Mouse (Mus musculus) left cerebral cortex, adult 2 months (tissue): ENCODE measurements around the gene Coq8b. TPM values are rescaled to one million over a fixed set of nuclear protein-coding genes. Genes with fewer than 3 reads are reported as not detected.
A peak's percentile ranks its signal among the peaks of the same experiment; 100 is the strongest.

Experiments used
- DNase-seq, 2 experiments: peaks; one replicate each; pipeline ENCODE4 v3.0.0; 2021 to 2022; ENCODE audit warnings: low spot score in 2 of 2, mixed read lengths in 1 of 2; ENCODE audit errors: extremely low spot score in 1 of 2
- H3K27ac ChIP-seq: fragments of 200-600 bp; 2 replicates; pipeline ENCODE4 v1.8.1; 2022
- H3K4me3 ChIP-seq: fragments of 200-600 bp; 2 replicates; pipeline ENCODE4 v1.8.1; 2022
- CTCF ChIP-seq: fragments of 200-600 bp; IDR thresholded peaks from 2 replicates; pipeline ENCODE4 v1.8.1; 2022; ENCODE audit warnings: antibody characterized with exemption, mild to moderate bottlenecking, moderate library complexity
- intact Hi-C: fragments of 180-260 bp; cut with DNase I; formaldehyde crosslinking; loops from one replicate; pipeline ENCODE4 v1.15.1; 2025
- total RNA-seq, 2 experiments: library from RNA; stranded (reverse); gene quantifications; 2 replicates each; pipeline ENCODE4 v1.2.3; 2021

Coq8b gene
- total RNA-seq, 2 experiments from 2014 or later: 35.4 to 36.2 TPM

DNA sequence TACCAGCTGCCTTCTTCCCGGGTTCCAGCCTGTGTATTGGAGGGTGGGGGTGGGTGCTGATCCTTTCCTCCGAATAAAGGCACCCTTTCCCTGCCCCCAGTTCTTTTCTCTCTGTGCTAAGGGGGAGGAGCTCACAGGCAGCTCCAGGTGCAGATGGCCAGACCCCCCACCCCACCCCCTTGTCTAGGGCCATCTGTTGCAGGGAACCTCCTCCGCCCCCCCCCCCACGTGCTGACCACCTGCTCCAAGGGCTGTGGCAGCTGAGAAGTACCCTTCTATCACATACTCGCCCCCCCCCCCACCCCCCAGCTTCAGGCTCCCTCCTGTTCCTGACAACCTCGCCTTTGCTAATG is 25.0 kb downstream of the Coq8b start:
- TF ChIP-seq CTCF: no peak
- Histone ChIP-seq H3K4me3 (peak overlapping the region; percentile 87), H3K27ac (peak overlapping the region; percentile 88)
- intact Hi-C loops: loop anchor here (1.0 kb wide), 2 partner anchors 26 to 30 kb away; partner anchors contain the start of gene Itpkc
- DNase-seq: no peak

DNA sequence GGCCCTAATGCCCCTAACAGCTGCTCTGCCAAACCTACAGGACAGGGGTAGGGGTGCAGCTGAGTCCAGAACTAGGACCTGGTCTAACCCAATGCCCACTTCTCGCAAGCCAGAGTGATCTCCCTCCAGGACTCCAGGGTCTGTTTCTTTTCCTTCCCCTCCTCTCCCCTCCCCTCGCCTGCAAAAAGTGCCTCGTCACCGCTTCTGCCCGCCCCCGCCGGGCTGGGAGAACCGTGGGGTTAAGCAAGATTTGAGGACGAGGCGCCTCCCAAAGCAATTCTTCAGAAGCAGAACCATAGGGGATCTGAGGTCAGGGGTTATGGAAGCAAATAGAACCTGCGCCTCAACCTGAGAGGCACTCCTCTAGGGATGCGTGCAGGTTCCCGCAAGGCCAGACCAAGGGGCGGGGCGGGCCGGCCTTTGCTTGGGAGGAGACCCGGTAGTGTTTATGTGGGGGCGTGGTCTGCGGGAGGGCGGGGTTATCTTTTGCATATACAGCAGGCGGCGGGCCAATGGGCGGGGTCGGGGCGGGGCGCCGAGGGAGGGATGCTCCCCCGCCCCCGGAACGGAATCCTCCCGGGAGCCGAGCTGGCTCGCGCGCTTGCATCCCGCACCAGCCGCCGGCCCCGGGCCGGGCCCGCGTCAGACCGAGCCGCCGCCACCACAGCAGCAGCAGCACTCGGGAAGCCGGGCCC is 25.5 kb downstream of the Coq8b start, which contains the start of gene Numbl:
Numbl (plus strand) TSS at position 229 of the 695 bp plus-strand sequence.
- TF ChIP-seq CTCF: no peak
- H3K27ac ChIP-seq: peak within 1 kb of the TSS; percentile 88
- intact Hi-C loops: loop anchor here (1.0 kb wide), 1 partner anchor 30 kb away; the partner anchor contains the start of gene Itpkc
- peak within 1 kb of the TSS; percentile 87 for H3K4me3 ChIP-seq
- peak; percentile 86 to 90 for DNase-seq

DNA sequence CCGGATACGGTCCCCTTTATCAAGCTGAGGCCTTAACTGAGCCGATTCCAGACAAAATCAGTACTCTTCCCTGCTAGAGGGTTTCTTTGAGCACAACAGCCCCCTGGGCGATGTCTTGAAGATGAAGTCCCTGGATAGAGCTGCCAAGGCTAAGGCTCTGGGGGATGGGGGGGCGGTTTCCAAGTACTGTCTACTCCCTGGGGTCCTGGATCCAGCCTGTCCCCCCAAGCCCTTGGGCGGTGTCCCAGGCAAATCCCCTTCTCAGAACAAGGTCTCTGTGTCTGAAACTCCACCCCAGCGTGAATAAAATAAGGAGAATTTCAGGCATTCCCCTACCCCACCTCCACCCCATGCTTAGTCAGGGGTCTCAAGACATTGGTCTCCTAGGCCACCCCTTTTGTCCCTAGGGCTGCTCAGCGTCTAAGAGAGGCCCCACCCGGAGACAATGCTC is 26.5 kb downstream of the Coq8b start:
- no peak for TF ChIP-seq CTCF
- intact Hi-C loops: no loop called here
- Histone ChIP-seq H3K4me3 (peak overlapping the region; percentile 87), H3K27ac (peak overlapping the region; percentile 88)
- no peak for DNase-seq

DNA sequence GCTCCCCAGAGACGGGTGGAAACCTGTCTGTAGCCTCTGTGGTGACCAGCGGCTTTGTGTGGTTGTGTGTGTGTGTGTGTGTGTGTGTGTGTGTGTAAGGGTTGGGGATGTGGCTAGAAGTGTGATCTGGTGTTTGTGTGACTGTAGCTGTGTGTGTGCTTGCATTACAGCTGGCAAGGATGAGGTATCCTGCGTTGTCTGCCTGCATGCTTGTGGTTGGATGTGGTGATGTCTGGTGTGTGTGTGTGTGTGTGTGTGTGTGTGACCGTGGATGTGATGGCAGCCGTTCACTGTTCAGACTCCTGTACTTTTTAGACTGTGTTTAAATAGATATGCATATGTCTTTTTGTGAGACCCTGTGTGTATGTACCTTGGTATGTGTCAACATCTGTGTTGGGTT is 26.9 kb downstream of the Coq8b start:
- DNase-seq: no peak
- Histone ChIP-seq H3K27ac (peak overlapping the region; percentile 88), H3K4me3 (peak overlapping the region; percentile 87)
- intact Hi-C loops: no loop called here
- TF ChIP-seq CTCF: no peak

DNA sequence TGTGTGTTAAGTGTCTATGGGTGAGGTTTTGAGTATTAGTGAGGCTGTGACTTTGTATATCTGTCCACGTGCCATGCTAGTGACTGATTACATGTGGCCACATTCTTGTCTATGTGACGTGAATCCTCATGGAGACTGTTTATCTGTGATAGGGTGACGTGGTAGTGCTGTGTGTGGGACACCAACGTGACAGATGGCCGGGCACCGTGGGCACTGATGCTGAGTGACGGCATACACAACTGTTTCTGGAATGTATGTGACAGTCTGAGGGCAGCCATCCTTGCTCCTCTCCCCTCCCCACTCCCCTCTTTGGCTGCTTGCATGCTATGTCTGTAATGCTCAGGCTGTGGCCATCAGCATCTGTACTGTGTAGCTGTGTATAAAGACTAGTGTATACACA is 28.0 kb downstream of the Coq8b start:
- H3K27ac ChIP-seq: peak overlapping the region; percentile 55; the same call in 1 of the 2 replicates
- intact Hi-C loops: no loop called here
- peak in 1 of 2 experiments; percentile 51 for DNase-seq
- no peak for TF ChIP-seq CTCF
- H3K4me3 ChIP-seq: peak overlapping the region; percentile 87

DNA sequence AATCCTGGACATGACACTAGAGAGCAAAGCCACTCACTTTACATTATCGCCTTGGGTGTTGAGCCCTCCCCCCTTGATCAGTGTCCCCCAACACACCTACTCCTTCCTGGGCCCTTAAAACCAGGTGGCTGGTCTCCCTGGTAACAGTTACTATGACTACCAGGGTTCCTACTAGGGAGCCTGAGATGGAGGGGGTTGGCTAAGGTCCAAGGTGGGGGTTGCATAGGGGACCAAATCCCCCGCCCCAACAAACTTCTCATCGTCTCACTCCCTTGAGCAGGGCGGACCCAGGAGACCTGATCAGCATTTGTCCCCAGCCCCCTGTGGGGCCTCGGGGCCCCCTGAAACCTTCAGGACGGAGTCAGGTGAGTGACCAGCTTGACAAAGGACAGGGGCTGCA is 29.1 kb downstream of the Coq8b start:
- Histone ChIP-seq H3K27ac (no peak overlapping the region; the same call in 1 of the 2 replicates), H3K4me3 (no peak overlapping the region)
- DNase-seq: no peak
- TF ChIP-seq CTCF: no peak
- intact Hi-C loops: no loop called here

DNA sequence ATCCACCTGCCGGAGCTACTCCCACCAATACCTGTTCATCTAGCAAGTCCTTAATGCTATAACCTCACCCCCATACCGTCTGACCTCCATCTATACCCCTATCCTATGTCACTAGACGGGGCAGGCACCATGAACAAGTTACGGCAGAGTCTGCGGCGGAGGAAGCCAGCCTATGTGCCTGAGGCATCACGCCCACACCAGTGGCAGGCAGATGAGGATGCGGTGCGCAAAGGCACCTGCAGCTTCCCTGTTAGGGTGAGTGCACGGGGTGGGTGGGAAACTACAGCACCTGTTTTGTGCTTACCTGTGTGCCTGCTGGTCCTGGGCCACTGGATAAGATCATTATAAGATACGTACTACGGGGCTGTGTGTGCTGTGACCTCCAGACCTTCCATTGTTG is 31.9 kb downstream of the Coq8b start:
- Histone ChIP-seq H3K4me3 (no peak overlapping the region), H3K27ac (no peak overlapping the region; the same call in 1 of the 2 replicates)
- no peak for TF ChIP-seq CTCF
- DNase-seq: peak in 1 of 2 experiments; percentile 53
- intact Hi-C loops: no loop called here

DNA sequence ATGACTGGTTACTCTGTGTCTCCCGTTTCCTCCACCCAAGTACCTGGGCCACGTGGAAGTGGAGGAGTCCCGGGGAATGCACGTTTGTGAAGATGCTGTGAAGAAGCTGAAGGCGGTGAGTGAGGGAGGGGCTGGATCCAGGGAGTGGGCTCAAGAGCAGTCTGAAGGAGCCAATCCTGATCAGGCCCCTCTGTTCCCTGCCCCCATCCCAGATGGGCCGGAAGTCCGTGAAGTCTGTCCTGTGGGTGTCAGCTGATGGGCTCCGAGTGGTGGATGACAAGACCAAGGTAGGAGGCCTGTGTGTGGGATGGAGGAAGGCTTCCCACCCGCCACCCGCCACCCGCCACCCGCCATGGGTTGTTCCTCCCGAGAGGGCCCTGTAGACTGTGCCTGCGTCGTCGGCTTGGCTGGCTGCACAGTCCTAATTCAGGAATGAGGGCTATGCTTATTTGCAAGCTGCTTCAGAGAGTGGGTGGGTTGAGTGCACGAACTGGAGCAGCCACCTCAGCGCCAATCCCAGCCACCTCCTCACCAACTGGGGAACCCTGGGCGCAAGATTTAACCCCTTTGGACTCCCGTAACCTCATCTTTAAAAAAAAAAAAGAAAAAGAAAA is 33.8 kb downstream of the Coq8b start:
- no peak for TF ChIP-seq CTCF
- peak; percentile 74 to 89 for DNase-seq
- intact Hi-C loops: no loop called here

DNA sequence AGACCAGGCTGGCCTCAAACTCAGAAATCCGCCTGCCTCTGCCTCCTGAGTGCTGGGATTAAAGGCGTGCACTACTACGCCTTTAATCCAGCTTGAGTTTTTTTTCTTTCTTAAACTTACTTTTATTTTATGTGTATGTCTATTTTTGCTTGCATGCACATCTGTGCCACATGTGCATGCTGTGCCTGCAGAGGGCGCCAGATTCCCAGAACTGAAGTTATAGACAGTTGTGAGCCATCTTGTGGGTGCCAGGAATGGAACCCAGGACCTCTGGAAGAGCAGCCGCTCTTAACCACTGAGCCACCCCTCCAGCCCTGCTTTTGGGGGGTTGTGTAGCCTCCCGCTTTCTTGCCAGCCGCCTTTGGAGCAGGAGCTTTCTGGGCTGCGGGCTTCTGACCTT is 38.6 kb downstream of the Coq8b start:
- Histone ChIP-seq H3K4me3 (no peak overlapping the region), H3K27ac (no peak overlapping the region)
- DNase-seq: no peak
- intact Hi-C loops: no loop called here
- no peak; the same call in 1 of the 2 replicates for TF ChIP-seq CTCF

More for the DNA sequence above, 33.8 kb downstream of the Coq8b start:
- H3K27ac ChIP-seq: peak overlapping the region; percentile 70
- no peak overlapping the region for H3K4me3 ChIP-seq

DNA sequence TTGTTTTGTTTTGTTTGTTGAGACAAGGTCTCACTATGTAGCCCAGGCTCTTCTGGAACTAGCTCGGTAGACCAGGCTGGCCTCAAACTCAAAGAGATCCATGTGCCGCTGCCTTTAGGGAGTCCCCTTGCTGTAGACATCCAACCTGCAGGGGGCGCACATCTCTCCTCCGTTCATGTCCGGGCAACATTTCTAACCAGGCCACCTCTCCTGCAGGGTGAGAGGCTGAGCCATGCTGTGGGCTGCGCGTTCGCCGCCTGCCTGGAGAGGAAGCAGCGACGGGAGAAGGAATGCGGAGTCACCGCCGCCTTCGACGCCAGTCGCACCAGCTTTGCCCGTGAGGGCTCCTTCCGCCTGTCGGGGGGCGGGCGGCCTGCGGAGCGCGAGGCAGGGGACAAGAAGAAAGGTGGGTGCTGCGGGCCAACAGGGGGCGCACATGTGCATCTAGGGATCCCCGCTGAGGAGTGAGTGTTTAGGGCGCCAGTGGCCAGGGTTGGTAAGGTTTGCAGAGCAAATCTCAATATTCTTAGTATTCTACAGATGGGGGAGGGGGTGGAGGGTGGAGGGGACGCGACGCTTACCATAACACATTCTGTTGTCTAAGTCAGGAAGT is 41.0 kb downstream of the Coq8b start:
- no peak overlapping the region for H3K27ac ChIP-seq
- intact Hi-C loops: no loop called here
- no peak for DNase-seq
- TF ChIP-seq CTCF: peak; percentile 29
- no peak overlapping the region for H3K4me3 ChIP-seq

DNA sequence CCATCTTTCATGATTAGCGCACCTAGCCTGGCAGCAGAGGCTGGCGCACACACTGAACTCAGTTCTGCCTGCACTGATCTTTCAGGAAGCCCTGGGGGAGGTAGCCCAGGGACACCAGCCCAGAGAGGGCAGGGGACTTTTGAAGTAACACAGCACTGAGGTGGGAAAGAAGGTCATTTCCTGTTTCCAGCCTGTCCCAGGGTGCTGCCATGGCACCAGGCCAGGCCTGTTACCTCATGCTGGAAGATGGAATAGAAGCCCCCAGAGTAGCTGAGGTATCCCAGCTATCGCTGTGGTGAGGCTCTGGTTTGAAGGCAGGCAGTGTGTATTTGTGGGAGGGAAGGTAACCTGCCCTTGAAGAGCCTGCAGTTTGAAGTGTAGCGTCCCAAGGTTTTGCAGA is 42.1 kb downstream of the Coq8b start:
- no peak for TF ChIP-seq CTCF
- H3K27ac ChIP-seq: no peak overlapping the region
- no peak for DNase-seq
- no peak overlapping the region for H3K4me3 ChIP-seq
- intact Hi-C loops: no loop called here

DNA sequence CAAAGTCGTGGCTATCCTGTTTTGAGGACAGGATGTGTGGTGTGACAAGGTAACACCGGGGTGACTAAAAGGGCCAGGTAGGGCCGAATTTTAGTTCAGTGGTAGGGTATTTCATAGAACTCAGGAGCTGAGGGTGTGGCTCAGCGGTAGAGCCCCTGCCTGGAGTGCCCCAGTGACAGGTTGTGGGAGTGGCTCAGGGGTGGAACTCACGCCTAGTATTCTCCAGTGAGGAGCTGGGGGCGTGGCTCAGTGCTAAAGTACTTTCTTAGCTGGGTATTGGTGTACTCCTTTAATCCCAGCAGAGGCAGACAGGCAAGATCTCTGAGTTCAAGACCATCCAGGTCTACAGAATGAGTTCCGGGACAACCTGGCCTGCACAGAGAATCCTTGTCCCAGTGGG is 43.2 kb downstream of the Coq8b start:
- intact Hi-C loops: no loop called here
- Histone ChIP-seq H3K4me3 (no peak overlapping the region), H3K27ac (no peak overlapping the region)
- TF ChIP-seq CTCF: no peak
- DNase-seq: no peak
